In genomic region chr2:148532051-148532450, GRCm38 (mm10) we compare ENCODE assay signal across 22 mouse cellular contexts.
DNase-seq lines count a peak whose midpoint lies in the region; ATAC-seq and TF ChIP-seq lines count a peak whose summit lies in the region.
"Had no signal": no experiment of that assay in that cellular context is flagged by ENCODE, and none has a peak within 500 bp of the region (broad histone marks: within the 10 kb centered on the region; RNA-seq: fewer than 3 reads in every experiment).

No protein-coding gene starts in this region.

- no peak for TF ChIP-seq CTCF in lung, postnatal 0 days (IDR thresholded peaks at IDR 0.05)

- 55% methylated on average over 4 of the region's 4 CpGs for WGBS in lung, postnatal 0 days

- no peak overlapping the region for H3K4me2 ChIP-seq in lung, postnatal 0 days (replicated peaks; ENCODE audit: low read depth, low read length)
- H3K4me2 ChIP-seq: embryonic facial prominence, embryonic 13.5 days; forebrain, embryonic 12.5 days; limb, embryonic 15.5 days; midbrain, embryonic 11.5 days had no signal

- H3K9ac ChIP-seq in lung, postnatal 0 days (replicated peaks; ENCODE audit: low read depth) = no peak overlapping the region
- H3K9ac ChIP-seq: embryonic facial prominence, embryonic 13.5 days; forebrain, embryonic 12.5 days; limb, embryonic 15.5 days; liver, embryonic 14.5 days had no signal

- peak; percentile 97 for TF ChIP-seq EP300 in lung, postnatal 0 days (IDR thresholded peaks at IDR 0.05)

- ATAC-seq in lung, postnatal 0 days = peak; percentile 66
- ATAC-seq: hindbrain, postnatal 0 days; intestine, embryonic 16.5 days had no signal

- no peaks in the 10 kb centered on the region for H3K36me3 ChIP-seq in lung, postnatal 0 days (ENCODE audit: insufficient read depth, low read length)
- H3K36me3 ChIP-seq: embryonic facial prominence, embryonic 13.5 days; forebrain, embryonic 12.5 days; limb, embryonic 15.5 days had no signal

- peak overlapping the region; percentile 68 for H3K27ac ChIP-seq in lung, postnatal 0 days (ENCODE audit: low read length)
- H3K27ac ChIP-seq: embryonic facial prominence, embryonic 13.5 days; forebrain, embryonic 12.5 days; hindbrain, postnatal 0 days; limb, embryonic 15.5 days; liver, embryonic 14.5 days; macrophage had no signal

- H3K4me3 ChIP-seq in lung, postnatal 0 days (ENCODE audit: low read depth, low read length) = no peak overlapping the region
- H3K4me3 ChIP-seq: embryonic facial prominence, embryonic 13.5 days; erythroblast, embryonic 14.5 days; forebrain, embryonic 12.5 days; limb, embryonic 15.5 days had no signal

- no peaks in the 10 kb centered on the region for H3K9me3 ChIP-seq in lung, postnatal 0 days (ENCODE audit: low read length)
- H3K9me3 ChIP-seq: embryonic facial prominence, embryonic 13.5 days; forebrain, embryonic 12.5 days; limb, embryonic 15.5 days had no signal

- DNase-seq in heart, adult 11 months = peak; percentile 91
- no peak for DNase-seq in heart, adult 9 months (ENCODE audit: low spot score in 2 of 2)
- peak; percentile 11 for DNase-seq in kidney, adult 9 months
- no peak for DNase-seq in kidney, adult 18-20 months
- DNase-seq in lung, postnatal 0 days (ENCODE audit: low spot score) = peak; percentile 64
- DNase-seq in ovary, postnatal 36 days (ENCODE audit: low spot score) = no peak
- DNase-seq in left cerebral cortex, adult 11 months (ENCODE audit: low spot score) = no peak
- DNase-seq: cerebellum, adult 11-12 months; cerebellum, postnatal 10 days; layer of hippocampus, adult 9-11 months; left cerebral cortex, postnatal 4 days; thymus, adult 18-20 months; thymus, postnatal 36 days had no signal

- H3K27me3 ChIP-seq in lung, postnatal 0 days (replicated peaks; ENCODE audit: insufficient read depth, low read length) = no peaks in the 10 kb centered on the region
- H3K27me3 ChIP-seq: embryonic facial prominence, embryonic 13.5 days; forebrain, embryonic 12.5 days; limb, embryonic 15.5 days had no signal

- peaks cover 7% of the 10 kb centered on the region; the same call in 1 of the 2 replicates for H3K4me1 ChIP-seq in lung, postnatal 0 days (ENCODE audit: insufficient read depth, low read depth, low read length)
- H3K4me1 ChIP-seq: forebrain, embryonic 12.5 days had no signal

Comparison
In these comparisons a context has a peak if more than half of its experiments do, and no peak if none do; other contexts are left out.
1. DNase-seq: peak in heart, adult 11 months (single experiment), kidney, adult 9 months (single experiment) and lung, postnatal 0 days (single experiment); none in heart, adult 9 months (0 of 2), kidney, adult 18-20 months (single experiment), ovary, postnatal 36 days (single experiment) and left cerebral cortex, adult 11 months (single experiment).